Comparison of ENCODE assay signal across 8 mouse cellular contexts in genomic region chr2:92182146-92182756, GRCm38 (mm10).
DNase-seq lines count a peak whose midpoint lies in the region; ATAC-seq and TF ChIP-seq lines count a peak whose summit lies in the region.

No protein-coding gene starts in this region.

- H3K36me3 ChIP-seq in heart, embryonic 11.5 days (ENCODE audit: control insufficient read depth, insufficient read depth, low read length): no peaks in the 10 kb centered on the region
- no peaks in the 10 kb centered on the region for H3K36me3 ChIP-seq in ES-E14 (ENCODE audit: control insufficient read depth, insufficient read depth, low read length, poor library complexity, severe bottlenecking)
- no peaks in the 10 kb centered on the region for H3K36me3 ChIP-seq in heart, postnatal 0 days (replicated peaks; ENCODE audit: control insufficient read depth, insufficient read depth, low read length)
- H3K36me3 ChIP-seq in midbrain, embryonic 11.5 days (ENCODE audit: control insufficient read depth, insufficient read depth, low read length): no peaks in the 10 kb centered on the region

- DNase-seq in heart, postnatal 10 days: no peak
- DNase-seq in ES-E14 (ENCODE audit: low read depth, low spot score): no peak
- DNase-seq in heart, postnatal 0 days (ENCODE audit: low spot score): no peak
- peak; percentile 91 for DNase-seq in midbrain, embryonic 11.5 days (ENCODE audit: low spot score, missing footprints)
- no peak for DNase-seq in spleen, adult 18-20 months
- no peak for DNase-seq in spleen, postnatal 14 days (ENCODE audit: low spot score in 2 of 2)
- no peak for DNase-seq in layer of hippocampus, postnatal 10 days (ENCODE audit: low spot score in 2 of 2)

- 4% methylated on average over 11 of the region's 11 CpGs for WGBS in heart, embryonic 11.5 days (ENCODE audit: insufficient replicate concordance)
- 9% methylated on average over 11 of the region's 11 CpGs for WGBS in heart, postnatal 0 days
- 2% methylated on average over 11 of the region's 11 CpGs for WGBS in midbrain, embryonic 11.5 days

- no peak for TF ChIP-seq EP300 in heart, postnatal 0 days (IDR thresholded peaks at IDR 0.05; ENCODE audit: low read depth)

- peaks cover 8% of the 10 kb centered on the region for H3K4me1 ChIP-seq in heart, embryonic 11.5 days (ENCODE audit: control insufficient read depth, insufficient read depth, low read length)
- peaks cover 2 to 3% of the 10 kb centered on the region in 2 experiments; a peak in 3 of 4 replicates for H3K4me1 ChIP-seq in ES-E14 (ENCODE audit: control insufficient read depth in 2 of 2, insufficient read depth in 2 of 2, low read length in 2 of 2, poor library complexity in 1 of 2)
- H3K4me1 ChIP-seq in heart, postnatal 0 days (ENCODE audit: control insufficient read depth, insufficient read depth): peaks cover 12% of the 10 kb centered on the region; the same call in 1 of the 2 replicates
- H3K4me1 ChIP-seq in midbrain, embryonic 11.5 days (ENCODE audit: control insufficient read depth, insufficient read depth, low read length): peaks cover 15% of the 10 kb centered on the region

- no peaks in the 10 kb centered on the region for H3K9me3 ChIP-seq in heart, embryonic 11.5 days (replicated peaks; ENCODE audit: control insufficient read depth, low read length)
- no peaks in the 10 kb centered on the region for H3K9me3 ChIP-seq in ES-E14 (ENCODE audit: control insufficient read depth, insufficient read depth, low read depth, low read length)
- no peaks in the 10 kb centered on the region for H3K9me3 ChIP-seq in heart, postnatal 0 days (replicated peaks; ENCODE audit: control insufficient read depth, low read length)
- H3K9me3 ChIP-seq in midbrain, embryonic 11.5 days (ENCODE audit: control insufficient read depth, low read length): no peaks in the 10 kb centered on the region

- no peak for TF ChIP-seq CTCF in heart, postnatal 0 days (IDR thresholded peaks at IDR 0.05; ENCODE audit: low read depth)

- peak overlapping the region; percentile 85 for H3K4me3 ChIP-seq in heart, embryonic 11.5 days (ENCODE audit: low read depth, low read length)
- H3K4me3 ChIP-seq in ES-E14 (ENCODE audit: insufficient read depth in 1 of 2, low read depth in 1 of 2, low read length in 2 of 2, poor library complexity in 1 of 2, severe bottlenecking in 1 of 2): peak overlapping the region; percentile 77 to 85
- H3K4me3 ChIP-seq in heart, postnatal 0 days (ENCODE audit: low read depth, low read length): peak overlapping the region; percentile 87
- peak overlapping the region; percentile 64 for H3K4me3 ChIP-seq in midbrain, embryonic 11.5 days (ENCODE audit: low read depth, low read length)

- H3K9ac ChIP-seq in heart, embryonic 11.5 days (ENCODE audit: low read depth, low read length): peak overlapping the region; percentile 92
- peak overlapping the region; percentile 74 for H3K9ac ChIP-seq in ES-E14 (ENCODE audit: insufficient read depth, low read depth, low read length, poor library complexity, severe bottlenecking)
- H3K9ac ChIP-seq in heart, postnatal 0 days (replicated peaks; ENCODE audit: low read depth, low read length): peak overlapping the region; percentile 90
- peak overlapping the region; percentile 92 for H3K9ac ChIP-seq in midbrain, embryonic 11.5 days (ENCODE audit: low read length)

- H3K4me2 ChIP-seq in heart, embryonic 11.5 days: peak overlapping the region; percentile 84
- H3K4me2 ChIP-seq in heart, postnatal 0 days (ENCODE audit: low read depth, low read length): peak overlapping the region; percentile 92
- H3K4me2 ChIP-seq in midbrain, embryonic 11.5 days: peak overlapping the region; percentile 60

- in situ Hi-C loops in ES-E14 (cut with MboI; ENCODE audit: low sequenced_read_pairs in 2 of 2, unreplicated experiment in 2 of 2): no loop called here

- intact Hi-C loops in heart, postnatal 10 days (cut with DNase I): no loop called here

- ATAC-seq in heart, embryonic 11.5 days (replicated peaks; ENCODE audit: insufficient number of reproducible peaks, low FRiP score, low TSS enrichment): no peak
- ATAC-seq in heart, postnatal 0 days (ENCODE audit: insufficient read depth, low read depth): no peak
- no peak for ATAC-seq in midbrain, embryonic 11.5 days (ENCODE audit: low FRiP score)

- no peaks in the 10 kb centered on the region for H3K27me3 ChIP-seq in heart, embryonic 11.5 days (ENCODE audit: control insufficient read depth, insufficient read depth, low read length)
- no peaks in the 10 kb centered on the region for H3K27me3 ChIP-seq in heart, postnatal 0 days (ENCODE audit: control insufficient read depth, insufficient read depth, low read length)
- H3K27me3 ChIP-seq in midbrain, embryonic 11.5 days (ENCODE audit: control insufficient read depth, insufficient read depth, low read length): no peaks in the 10 kb centered on the region

- peak overlapping the region; percentile 98 for H3K27ac ChIP-seq in heart, embryonic 11.5 days (ENCODE audit: low read depth, low read length)
- H3K27ac ChIP-seq in ES-E14 (ENCODE audit: insufficient read depth, low read depth, low read length, poor library complexity, severe bottlenecking): peak overlapping the region; percentile 86; the same call in 1 of the 2 replicates
- H3K27ac ChIP-seq in heart, postnatal 0 days (ENCODE audit: low read depth): peak overlapping the region; percentile 99
- H3K27ac ChIP-seq in midbrain, embryonic 11.5 days (ENCODE audit: low read depth, low read length): peak overlapping the region; percentile 96

TF ChIP-seq in ES-E14, 5 proteins besides CTCF, POLR2A, EP300 and RAD21:
- TF ChIP-seq ZNF384 (IDR thresholded peaks at IDR 0.05; ENCODE audit: low read depth, low read length) (peak; percentile 58; the same call in 1 of the 2 replicates), CHD2 (IDR thresholded peaks at IDR 0.05; ENCODE audit: low read depth, low read length) (no peak), MAFK (IDR thresholded peaks at IDR 0.05; ENCODE audit: insufficient read depth, low read depth, low read length) (no peak)
